Mouse (Mus musculus) small intestine, adult 2 months (tissue): Measurements from ENCODE around the gene Slc35d2.

Source experiments
- CTCF ChIP-seq: fragments of 200-500 bp; IDR thresholded peaks from 2 replicates; pipeline ENCODE4 v1.5.1; 2012; ENCODE audit warnings: low read depth, mild to moderate bottlenecking, control low read depth, inconsistent platforms, low read length, moderate library complexity, mixed read lengths; ENCODE audit not compliant: insufficient replicate concordance, insufficient read length; ENCODE audit errors: extremely low read depth
- POLR2A ChIP-seq: fragments of 200-500 bp; IDR thresholded peaks from 2 replicates; pipeline ENCODE4 v1.6.1; 2012; ENCODE audit warnings: low read depth, mild to moderate bottlenecking, control low read depth, inconsistent platforms, low read length, moderate library complexity

DNA sequence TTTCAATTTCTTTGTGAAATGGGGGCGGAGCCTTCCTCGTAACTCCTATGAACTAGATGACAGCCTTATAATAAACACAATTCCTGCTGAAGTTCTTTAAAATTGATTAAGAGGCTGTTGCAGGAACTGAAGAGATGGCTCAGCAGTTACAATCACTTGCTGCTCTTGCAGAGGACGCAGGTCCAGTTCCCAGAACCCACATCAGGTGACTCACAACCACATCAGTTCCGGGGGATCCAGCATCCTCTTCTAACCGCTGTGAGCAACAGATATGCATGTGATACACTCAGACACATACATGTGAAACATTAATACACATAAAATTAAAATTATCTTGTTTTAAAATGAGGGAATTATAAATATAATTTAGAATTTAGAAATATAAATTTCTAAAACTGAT is 51.6 kb downstream of the Slc35d2 start:
- no peak for TF ChIP-seq POLR2A
- no peak for TF ChIP-seq CTCF
